Mouse (Mus musculus) lung, postnatal 0 days (tissue): ENCODE measurements at regions not wholly inside any gene's neighbourhood (a gene's known extent, or its start where the extent isn't known, plus 50 kb on each side); places are given as distances from the start of the nearest gene placed in this dataset.

Experiments
- CTCF ChIP-seq: IDR thresholded peaks from 2 replicates; pipeline ENCODE4 v1.5.1; 2016; ENCODE audit warnings: antibody characterized with exemption, mild to moderate bottlenecking
- EP300 ChIP-seq: IDR thresholded peaks from 2 replicates; pipeline ENCODE4 v1.6.1; 2016; ENCODE audit warnings: antibody characterized with exemption, mild to moderate bottlenecking, control low read depth

DNA sequence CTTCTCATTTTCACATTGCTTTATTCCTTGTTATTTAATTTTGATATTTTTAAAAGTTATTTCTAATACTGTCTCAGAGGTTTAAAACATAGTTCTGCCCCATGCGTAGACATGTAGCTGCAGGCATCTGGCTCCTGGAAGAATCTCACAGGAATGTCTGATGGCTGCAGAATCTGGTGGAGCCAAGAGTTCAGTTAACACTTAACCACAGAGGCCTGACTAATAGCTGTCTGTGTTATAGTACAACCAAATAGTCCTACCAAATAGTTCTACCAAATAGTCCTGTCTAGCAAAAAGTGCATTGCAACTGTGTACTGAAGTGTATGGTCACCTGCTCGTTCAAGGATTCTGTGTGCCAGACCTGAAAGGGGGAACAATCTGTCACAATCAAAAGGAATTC is 115.5 kb upstream of the Adarb2 start:
- TF ChIP-seq CTCF (no peak), EP300 (no peak)
